Mouse (Mus musculus) adrenal gland, adult 8-10 months (tissue): Measurements from ENCODE around the gene Pxdn. TPM values are rescaled to one million over a fixed set of nuclear protein-coding genes. Genes with fewer than 3 reads are reported as not detected.

Experiments
- DNase-seq: peaks from one replicate; pipeline ENCODE4 v3.0.0; 2022
- total RNA-seq, 4 experiments: library from RNA; stranded (reverse); gene quantifications; 2 replicates each; pipeline ENCODE4 v1.2.4; 2022

The Pxdn gene
- total RNA-seq, 4 experiments from 2014 or later, result 41.0 to 51.5 (median 44.3) TPM

- DNase-seq, result no peak
Measured at GRCm38 (mm10) chr12:29953999-29954398, 16.6 kb downstream of the Pxdn start.

DNA sequence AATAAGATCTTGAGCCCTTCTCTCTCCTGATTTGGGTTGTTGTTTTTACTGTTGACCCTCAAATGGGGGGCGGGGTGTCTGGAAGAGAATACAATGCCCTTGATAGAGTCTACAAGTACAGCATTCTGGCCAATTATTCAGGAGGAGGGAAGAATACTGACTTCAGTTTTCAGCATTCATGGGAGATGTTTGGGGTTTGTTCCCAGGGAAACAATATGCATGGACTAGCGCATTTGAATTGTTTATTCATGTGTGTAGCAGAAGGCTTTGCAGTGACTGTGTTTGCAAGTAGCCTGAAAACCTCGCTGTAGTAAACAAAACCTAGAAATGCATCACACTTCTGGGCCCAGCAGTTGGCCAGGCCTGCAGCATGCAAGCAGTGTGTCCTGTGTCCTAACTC is 17.1 kb downstream of the Pxdn start:
- no peak for DNase-seq

GRCm38 (mm10) chr12:29956969-29957368 is 19.6 kb downstream of the Pxdn start:
- no peak for DNase-seq

DNA sequence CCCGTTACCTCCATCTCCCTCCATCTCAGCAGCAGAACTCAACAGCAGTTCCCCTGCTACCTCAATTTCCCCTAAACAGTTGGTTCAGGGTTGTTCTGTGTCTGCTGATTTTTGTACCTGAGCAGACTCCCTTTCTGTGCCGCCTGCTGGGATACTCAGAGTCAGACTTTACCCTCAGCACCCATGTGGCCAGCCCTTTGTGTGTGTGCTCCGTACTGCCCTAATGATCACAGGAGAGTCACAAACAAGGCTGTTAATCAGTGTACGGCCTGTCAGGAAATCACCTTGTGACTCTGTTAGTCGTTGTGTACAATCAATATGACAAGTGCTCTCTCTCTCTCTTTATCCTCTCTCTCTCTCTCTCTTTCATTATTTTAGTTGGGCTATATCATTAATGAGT is 21.2 kb downstream of the Pxdn start:
- DNase-seq, result no peak

DNA sequence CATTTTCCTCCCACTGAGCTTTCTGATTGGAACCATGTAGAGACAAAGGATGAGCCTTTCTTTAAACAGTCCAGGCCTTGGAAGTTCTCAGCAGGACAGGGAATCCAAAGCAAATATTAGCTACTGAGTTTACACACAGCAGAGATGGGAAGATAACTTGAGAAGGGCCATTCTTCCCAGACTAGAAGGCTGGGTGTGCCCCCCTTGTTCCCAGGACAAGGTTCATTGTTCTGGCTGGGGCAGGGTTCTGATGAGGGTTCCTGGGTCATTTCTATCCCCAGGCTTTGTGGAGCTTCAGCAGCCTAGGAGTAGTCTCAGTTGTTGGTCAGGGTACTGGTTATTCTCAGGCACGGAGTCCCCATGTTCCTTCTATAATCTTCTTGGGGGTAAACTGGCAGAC is 23.6 kb downstream of the Pxdn start:
- DNase-seq, result no peak

DNA sequence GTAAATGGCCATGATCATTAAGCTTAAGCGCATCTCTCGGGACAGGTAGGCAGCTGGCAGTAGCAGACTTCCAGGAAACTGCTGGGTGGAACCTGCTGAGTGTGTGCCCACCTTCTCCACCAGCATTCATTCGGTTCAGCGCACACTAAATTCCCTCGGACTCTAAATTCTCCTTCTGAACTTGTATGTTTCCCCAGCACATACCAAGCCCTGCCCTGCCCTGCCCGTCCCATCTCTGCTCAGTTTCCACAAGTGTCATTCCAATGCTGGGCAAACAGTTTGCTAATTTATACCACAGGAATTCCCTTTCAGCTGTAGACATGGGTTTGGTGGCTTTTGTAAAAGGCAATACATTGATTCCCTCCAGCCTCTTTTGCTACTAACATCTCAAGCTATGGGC is 27.6 kb downstream of the Pxdn start:
- no peak for DNase-seq

DNA sequence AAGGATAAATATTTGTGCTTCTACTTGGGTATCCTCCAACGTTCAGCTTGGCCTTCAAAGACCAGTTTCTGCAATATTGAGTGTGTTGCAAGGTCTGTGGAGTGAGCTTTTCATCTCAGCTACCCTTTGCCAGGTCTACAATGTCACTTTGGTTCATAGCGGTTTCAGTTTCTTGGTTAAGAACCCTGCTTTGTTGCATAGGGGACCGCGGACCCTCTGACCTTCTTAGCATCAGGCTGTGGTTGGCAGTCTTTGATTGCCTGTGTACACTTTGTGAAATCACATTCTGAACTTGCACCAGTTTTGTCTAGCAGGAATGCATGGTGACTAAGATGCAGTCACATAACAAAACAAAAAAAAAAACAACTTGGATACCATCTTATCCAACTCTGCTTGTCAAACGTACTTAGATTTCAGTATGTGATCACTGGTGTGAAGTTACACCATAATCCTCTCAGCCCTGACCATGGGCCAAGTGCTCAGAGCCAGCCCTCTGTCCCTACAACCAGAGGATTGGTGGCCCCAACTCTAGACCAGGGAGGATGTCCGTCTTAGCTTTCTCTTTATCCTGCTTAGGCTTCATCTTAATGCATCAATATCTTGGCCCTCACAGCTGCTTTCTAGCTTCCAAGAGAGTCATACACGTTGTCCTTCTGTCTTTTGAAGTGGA is 34.5 kb downstream of the Pxdn start:
- DNase-seq, result peak; percentile 31

GRCm38 (mm10) chr12:29972533-29972932 is 35.1 kb downstream of the Pxdn start:
- DNase-seq, result no peak

DNA sequence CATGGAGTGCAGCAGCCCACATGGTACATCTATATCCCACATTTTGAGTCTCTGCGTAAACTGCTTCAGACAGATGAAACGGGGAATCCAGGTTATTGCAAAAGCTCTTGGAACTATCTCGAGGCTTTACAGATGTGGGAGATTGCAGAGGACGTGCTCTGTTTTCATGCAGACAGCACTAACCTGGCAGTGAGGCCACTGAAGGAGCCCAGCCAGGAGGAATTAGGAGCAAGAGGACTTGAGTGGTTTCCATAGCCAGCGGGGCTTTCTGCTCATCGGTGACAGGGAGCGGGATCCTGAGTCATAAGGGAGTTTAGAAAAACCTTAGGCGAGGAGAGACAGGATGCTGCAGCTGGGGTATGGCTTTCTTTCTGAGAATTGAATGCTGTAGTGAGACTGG is 42.7 kb downstream of the Pxdn start:
- no peak for DNase-seq

GRCm38 (mm10) chr12:29981722-29982293 is 44.4 kb downstream of the Pxdn start:
- no peak for DNase-seq

DNA sequence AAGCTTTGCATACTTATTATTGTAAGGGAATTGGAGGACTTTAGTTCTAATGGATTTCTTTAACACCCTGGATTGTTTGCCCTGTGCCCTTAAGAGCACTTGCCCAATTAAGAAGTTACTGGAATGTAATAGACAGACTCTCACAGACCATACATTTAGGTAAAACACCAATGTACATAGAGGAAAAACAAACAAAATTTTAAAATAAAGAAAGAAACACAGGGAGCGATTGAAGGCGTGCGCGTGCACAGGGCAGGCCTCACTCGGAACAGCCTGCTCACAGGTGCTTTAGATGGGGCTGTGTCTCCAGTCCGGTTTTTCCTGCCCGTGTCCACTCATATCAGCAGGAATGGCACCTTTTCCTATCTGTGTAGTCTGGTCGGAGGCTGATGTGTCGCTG is 45.8 kb downstream of the Pxdn start:
- DNase-seq, result no peak

GRCm38 (mm10) chr12:29985126-29985525 is 47.7 kb downstream of the Pxdn start:
- DNase-seq, result peak; percentile 32

GRCm38 (mm10) chr12:29986241-29986640 is 48.8 kb downstream of the Pxdn start:
- DNase-seq, result no peak

DNA sequence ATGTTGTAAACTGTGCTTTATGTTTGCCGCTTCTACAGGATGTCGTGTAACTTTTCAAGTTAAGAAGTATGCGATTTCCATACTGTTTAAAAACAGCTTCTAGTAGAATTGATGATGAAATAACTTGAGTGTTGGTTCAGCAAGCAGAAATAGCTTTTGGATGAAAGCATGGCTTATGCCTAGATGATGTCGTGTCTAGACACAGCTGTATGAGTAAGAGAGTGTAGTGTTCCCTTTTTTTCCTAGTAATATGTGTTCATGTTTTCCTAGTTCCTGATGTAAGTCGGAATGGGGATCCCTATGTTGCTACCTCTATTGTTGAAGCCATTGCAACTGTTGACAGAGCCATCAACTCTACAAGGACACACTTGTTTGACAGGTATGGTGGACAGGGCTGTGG is 61.5 kb downstream of the Pxdn start:
- no peak for DNase-seq

- no peak for DNase-seq
Measured at GRCm38 (mm10) chr12:30001951-30002350, 64.5 kb downstream of the Pxdn start.

DNA sequence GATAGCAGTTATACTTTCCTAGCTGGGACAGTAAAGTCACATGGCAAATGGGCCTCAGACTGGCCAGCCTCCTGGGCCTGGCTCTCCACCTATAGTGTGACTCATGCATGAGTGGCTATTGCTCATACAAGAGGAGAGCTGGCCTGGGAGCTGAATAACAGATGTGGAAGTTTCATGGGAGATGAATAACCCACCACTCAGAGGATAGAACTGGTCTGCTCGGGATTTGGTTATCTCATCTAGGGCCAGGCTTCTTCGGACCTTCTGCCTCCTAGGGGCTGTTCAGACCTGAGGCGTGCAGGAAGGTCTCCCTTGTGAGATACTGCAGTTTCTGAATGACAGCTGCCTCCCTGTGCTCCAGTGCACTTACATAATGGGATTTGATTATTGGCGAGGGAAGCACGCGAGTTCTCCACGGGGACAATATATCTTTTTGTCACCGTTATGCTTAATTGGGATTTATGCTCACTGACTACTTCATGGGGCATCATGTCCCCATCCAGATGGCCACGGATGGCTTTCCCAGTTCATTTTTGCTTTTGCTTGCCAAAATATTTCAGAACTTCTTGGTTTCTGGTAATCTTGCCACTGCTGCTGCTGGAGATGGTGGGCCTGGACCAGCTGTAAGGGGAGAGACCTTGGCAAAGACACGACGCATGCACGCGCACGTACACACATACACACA is 66.4 kb downstream of the Pxdn start:
- DNase-seq, result no peak

DNA sequence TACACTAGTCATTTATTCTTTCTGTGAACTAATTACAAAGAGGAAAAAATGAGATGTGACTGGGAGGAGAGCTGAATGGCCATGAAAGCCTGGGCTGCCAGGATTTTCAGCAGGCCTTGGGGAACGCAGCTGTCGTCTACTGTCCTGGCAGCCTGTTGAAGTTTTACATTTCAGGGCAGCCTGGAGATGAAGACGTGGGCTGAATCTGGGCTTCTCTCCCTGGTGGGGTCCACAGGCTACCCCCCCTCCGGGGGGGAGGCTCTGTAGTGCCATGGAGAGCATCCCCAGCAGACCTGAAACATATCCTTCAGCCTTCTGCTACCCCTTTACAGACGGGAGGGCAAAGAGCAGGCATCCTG is 66.9 kb downstream of the Pxdn start:
- no peak for DNase-seq

DNA sequence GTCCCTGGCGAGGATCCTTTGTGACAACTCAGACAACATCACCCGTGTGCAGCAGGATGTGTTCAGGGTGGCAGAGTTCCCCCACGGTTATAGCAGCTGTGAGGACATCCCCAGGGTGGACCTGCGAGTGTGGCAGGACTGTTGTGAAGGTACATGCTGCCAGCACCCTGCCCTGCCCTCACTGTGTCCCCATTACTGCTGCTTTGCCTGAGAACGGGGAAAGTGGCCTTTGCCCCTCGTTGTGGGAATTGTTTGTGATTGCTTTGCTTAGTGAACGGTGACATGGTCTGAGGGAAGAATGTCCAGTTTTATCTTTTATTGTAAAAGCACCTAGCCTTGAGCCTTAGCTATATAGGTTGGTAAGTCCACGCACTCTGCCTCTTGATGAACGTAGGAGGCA is 69.2 kb downstream of the Pxdn start:
- DNase-seq, result no peak

GRCm38 (mm10) chr12:30008741-30009140 is 71.3 kb downstream of the Pxdn start:
- DNase-seq, result no peak

- DNase-seq, result no peak
Measured at GRCm38 (mm10) chr12:30015501-30015900, 78.1 kb downstream of the Pxdn start.

- no peak for DNase-seq
Measured at GRCm38 (mm10) chr12:30017131-30017530, 79.7 kb downstream of the Pxdn start.

DNA sequence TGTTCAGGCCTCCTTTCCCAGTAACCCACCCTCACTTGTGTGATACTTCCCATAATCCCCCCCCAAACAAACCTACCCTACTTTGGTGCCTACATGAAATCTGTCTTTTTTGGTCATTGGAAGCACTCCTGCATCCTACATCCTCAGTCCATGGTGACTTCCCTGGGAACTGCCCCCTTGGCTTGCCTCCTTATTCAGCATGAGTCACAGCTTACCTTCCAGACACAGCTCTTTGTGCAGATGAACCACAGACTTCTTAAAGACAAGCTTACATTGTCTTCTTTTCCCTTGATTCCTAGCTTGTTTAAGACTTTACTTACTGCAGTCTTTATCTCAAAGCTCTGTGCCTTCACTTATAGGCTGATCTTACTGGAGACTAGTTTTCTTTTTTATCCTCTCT is 83.0 kb downstream of the Pxdn start:
- DNase-seq, result no peak

GRCm38 (mm10) chr12:30023491-30023890 is 86.1 kb downstream of the Pxdn start:
- no peak for DNase-seq

- DNase-seq, result no peak
Measured at GRCm38 (mm10) chr12:30024264-30024825, 86.9 kb downstream of the Pxdn start.
